Mouse (Mus musculus) cortical plate, adult 2 months (tissue): ENCODE data around the gene Col1a1.

Experiments
- CTCF ChIP-seq: fragments of 200-500 bp; IDR thresholded peaks from 2 replicates; pipeline ENCODE4 v1.5.1; 2011; ENCODE audit warnings: mild to moderate bottlenecking, control low read depth, low read length; ENCODE audit not compliant: insufficient read depth; ENCODE audit errors: extremely low read depth
- POLR2A ChIP-seq: fragments of 200-500 bp; IDR thresholded peaks from 2 replicates; pipeline ENCODE4 v1.6.1; 2011; ENCODE audit warnings: mild to moderate bottlenecking, low read length, control low read depth; ENCODE audit not compliant: insufficient read depth; ENCODE audit errors: extremely low read depth

- TF ChIP-seq CTCF (no peak), POLR2A (no peak)
Measured at GRCm38 (mm10) chr11:94994947-94995772, 59.1 kb downstream of the Col1a1 start.
